Mouse (Mus musculus): Measurements from ENCODE around the gene Fcho2. TPM values are rescaled to one million over a fixed set of nuclear protein-coding genes. Genes with fewer than 3 reads are reported as not detected.

Fcho2 gene
- polyA plus RNA-seq, 1 experiment from 2014 or later = 31.2 TPM

DNA sequence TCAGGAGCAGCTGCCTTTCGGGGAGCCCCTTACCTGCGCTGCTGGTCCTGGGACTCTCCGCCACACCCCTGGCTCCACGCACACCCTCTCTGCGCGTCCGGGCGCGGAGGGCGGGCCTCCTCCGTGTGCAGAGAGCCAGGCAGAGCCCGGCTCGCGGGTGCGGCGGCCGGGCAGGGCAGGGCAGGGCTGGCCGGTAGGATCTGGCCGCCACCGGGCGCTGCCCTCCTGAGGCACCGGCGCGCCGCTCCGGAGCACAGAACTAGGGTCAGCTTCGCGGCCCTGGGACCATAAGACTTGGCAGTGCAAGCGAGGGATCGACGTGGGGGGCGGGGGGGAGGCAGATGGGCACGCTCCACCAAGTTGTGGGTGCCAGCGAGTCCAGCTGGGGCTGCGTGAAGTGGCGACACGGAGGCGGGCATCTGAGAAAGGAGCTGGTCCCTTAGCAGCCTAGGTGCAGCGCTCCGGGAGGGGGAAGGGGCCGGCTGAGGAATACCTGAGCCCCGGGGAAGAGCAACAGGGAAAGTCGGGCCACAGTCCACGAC, 120.4 kb downstream of the Fcho2 start, which contains the start of gene Tmem171:
TSS of gene Tmem171 (minus strand) at position 62 of the 542 bp plus-strand sequence.
- Histone ChIP-seq H3K9me3 (ENCODE audit: control insufficient read depth, low read length) (no peaks in the 10 kb centered on the region), H3K27ac (ENCODE audit: low read length) (peak within 1 kb of the TSS; percentile 88), H3K4me3 (ENCODE audit: low read length) (peak within 1 kb of the TSS; percentile 52), H3K9ac (ENCODE audit: low read depth, low read length) (peak within 1 kb of the TSS; percentile 80), H3K4me1 (ENCODE audit: control insufficient read depth, insufficient read depth, low read length) (peaks cover 10% of the 10 kb centered on the region), H3K27me3 (replicated peaks; ENCODE audit: control insufficient read depth, insufficient read depth, low read length) (no peaks in the 10 kb centered on the region; the same call in 1 of the 2 replicates), H3K36me3 (ENCODE audit: control insufficient read depth, insufficient read depth, low read length) (no peaks in the 10 kb centered on the region), H3K4me2 (ENCODE audit: low read depth, low read length) (peak within 1 kb of the TSS; percentile 65)
- ATAC-seq = peak; percentile 66
- WGBS = 9% methylated on average over 38 of the region's 44 CpGs

DNA sequence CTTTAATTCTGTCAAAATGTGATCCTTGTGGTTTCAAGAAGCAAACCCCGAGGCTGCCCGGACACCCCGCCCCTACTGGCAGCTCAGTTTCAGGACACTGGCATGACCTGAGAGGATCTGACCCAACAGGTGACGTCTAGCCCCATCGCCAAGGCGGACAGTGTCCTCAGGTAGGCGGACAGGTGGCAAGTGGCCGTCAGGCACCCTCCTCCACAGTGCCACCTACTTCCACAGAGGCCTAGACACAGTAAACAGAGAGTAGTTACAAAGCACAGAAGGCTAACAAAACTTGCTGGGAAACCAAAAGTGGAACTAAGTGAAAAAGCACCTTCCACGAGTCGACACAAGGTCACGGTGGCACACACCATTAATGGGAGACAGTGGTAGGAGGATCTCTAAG, 121.9 kb downstream of the Fcho2 start:
- Histone ChIP-seq H3K4me1 (ENCODE audit: control insufficient read depth, insufficient read depth, low read length) (peaks cover 16% of the 10 kb centered on the region), H3K9me3 (ENCODE audit: control insufficient read depth, low read length) (no peaks in the 10 kb centered on the region), H3K9ac (ENCODE audit: low read depth, low read length) (peak overlapping the region; percentile 47), H3K4me2 (ENCODE audit: low read depth, low read length) (peak overlapping the region; percentile 65), H3K4me3 (ENCODE audit: low read length) (peak overlapping the region; percentile 52), H3K36me3 (ENCODE audit: control insufficient read depth, insufficient read depth, low read length) (no peaks in the 10 kb centered on the region), H3K27ac (ENCODE audit: low read length) (peak overlapping the region; percentile 76), H3K27me3 (replicated peaks; ENCODE audit: control insufficient read depth, insufficient read depth, low read length) (no peaks in the 10 kb centered on the region; the same call in 1 of the 2 replicates)
- WGBS = 73% methylated on average over 11 of the region's 11 CpGs
- ATAC-seq = no peak

DNA sequence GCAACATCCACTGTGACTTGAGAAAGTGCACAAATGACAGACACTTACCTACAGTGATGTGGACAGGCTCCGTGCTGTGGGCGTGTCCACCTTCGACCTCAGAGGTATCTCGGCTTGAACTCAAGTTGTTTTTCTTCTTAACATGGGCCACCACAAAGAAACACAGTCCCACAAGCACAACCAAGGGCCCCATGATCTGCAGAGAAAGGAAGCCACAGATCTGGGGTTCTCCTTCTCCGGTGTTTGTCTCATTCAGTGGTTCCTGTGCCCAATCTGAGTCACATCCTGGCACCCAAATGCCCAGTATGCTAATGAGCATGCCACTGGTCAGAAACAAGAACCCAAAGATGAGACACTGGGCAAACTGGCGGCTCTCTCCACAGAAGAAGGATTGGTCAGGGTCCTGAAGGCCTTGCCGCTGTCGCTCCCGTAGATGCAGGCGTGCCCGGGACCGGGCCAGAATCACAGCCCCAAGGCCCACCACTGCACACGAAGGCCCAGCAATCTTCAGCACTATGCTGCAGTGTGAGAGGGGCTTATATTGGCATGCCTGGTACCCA, 123.2 kb downstream of the Fcho2 start:
- H3K27me3 ChIP-seq (replicated peaks; ENCODE audit: control insufficient read depth, insufficient read depth, low read length) = no peaks in the 10 kb centered on the region; the same call in 1 of the 2 replicates
- no peaks in the 10 kb centered on the region for H3K9me3 ChIP-seq (ENCODE audit: control insufficient read depth, low read length)
- no peak overlapping the region for H3K27ac ChIP-seq (ENCODE audit: low read length)
- 79% methylated on average over 13 of the region's 13 CpGs for WGBS
- no peaks in the 10 kb centered on the region for H3K36me3 ChIP-seq (ENCODE audit: control insufficient read depth, insufficient read depth, low read length)
- H3K4me3 ChIP-seq (ENCODE audit: low read length) = 0 out of 2 replicates have a peak overlapping the region, but pooled peaks have one; percentile 27
- no peak for ATAC-seq
- peaks cover 16% of the 10 kb centered on the region for H3K4me1 ChIP-seq (ENCODE audit: control insufficient read depth, insufficient read depth, low read length)
- peak overlapping the region; percentile 45; the same call in 1 of the 2 replicates for H3K9ac ChIP-seq (ENCODE audit: low read depth, low read length)
- peak overlapping the region; percentile 39 for H3K4me2 ChIP-seq (ENCODE audit: low read depth, low read length)

DNA sequence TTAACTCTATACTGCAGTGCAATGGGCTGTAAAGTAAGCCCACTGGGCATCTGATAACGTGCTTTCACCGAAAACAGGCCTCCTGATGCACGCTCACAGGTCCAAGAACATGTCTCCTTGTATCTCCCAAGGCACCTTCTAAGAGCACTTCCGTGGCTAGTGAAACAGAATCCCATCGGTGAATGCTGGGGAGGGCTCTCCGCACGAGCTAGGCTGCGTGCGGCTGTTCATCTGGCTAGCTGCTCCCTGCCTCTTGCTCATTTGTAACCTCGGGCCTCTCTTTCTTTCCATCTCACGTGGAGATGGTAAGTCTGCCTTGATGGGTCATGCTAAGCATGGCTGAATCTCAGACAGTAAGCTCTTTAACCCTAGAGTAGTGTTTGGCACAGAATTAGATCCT, 124.4 kb downstream of the Fcho2 start:
- Histone ChIP-seq H3K4me1 (ENCODE audit: control insufficient read depth, insufficient read depth, low read length) (peaks cover 16% of the 10 kb centered on the region), H3K9me3 (ENCODE audit: control insufficient read depth, low read length) (no peaks in the 10 kb centered on the region), H3K4me2 (ENCODE audit: low read depth, low read length) (peak overlapping the region; percentile 39), H3K9ac (ENCODE audit: low read depth, low read length) (0 out of 2 replicates have a peak overlapping the region, but pooled peaks have one; percentile 1), H3K27me3 (replicated peaks; ENCODE audit: control insufficient read depth, insufficient read depth, low read length) (no peaks in the 10 kb centered on the region; the same call in 1 of the 2 replicates), H3K4me3 (ENCODE audit: low read length) (peak overlapping the region; percentile 27), H3K27ac (ENCODE audit: low read length) (no peak overlapping the region), H3K36me3 (ENCODE audit: control insufficient read depth, insufficient read depth, low read length) (no peaks in the 10 kb centered on the region)
- 87% methylated on average over 11 of the region's 11 CpGs for WGBS
- no peak for ATAC-seq

DNA sequence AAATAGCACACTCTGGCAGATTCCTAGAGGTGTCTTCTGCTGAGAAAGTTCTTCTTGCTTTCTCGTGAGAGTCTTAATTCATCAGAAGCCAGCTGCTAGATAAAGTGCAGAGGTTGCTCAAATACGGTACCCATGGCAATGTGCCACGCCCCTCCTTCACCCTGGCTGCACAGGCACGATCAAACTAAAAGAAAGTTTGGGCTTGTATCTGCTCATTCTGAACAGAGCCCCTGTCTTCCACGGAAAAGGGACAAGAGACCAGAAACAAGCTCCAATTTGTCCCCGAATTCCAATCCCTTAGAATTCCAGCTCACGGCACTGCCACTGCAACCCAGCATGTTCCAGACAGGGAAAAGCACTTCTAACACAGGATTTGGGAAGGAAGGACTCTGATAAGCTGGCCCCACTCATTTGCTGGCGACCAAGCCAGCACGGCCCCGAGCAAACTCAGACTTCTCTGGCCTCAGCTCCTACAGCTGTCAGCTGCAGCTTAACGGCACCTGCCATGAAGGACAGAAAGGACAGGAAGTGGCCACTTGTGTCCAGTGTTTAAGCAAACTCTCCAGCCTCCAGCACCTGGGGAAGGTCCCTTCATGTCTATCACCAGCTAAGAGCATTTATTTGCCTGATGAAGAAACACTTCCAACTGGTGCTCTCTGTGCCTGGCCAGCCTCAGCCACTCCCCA, 125.5 kb downstream of the Fcho2 start:
- ATAC-seq = no peak
- Histone ChIP-seq H3K9ac (ENCODE audit: low read depth, low read length) (peak overlapping the region; percentile 5), H3K9me3 (ENCODE audit: control insufficient read depth, low read length) (no peaks in the 10 kb centered on the region), H3K4me1 (ENCODE audit: control insufficient read depth, insufficient read depth, low read length) (peaks cover 12% of the 10 kb centered on the region), H3K36me3 (ENCODE audit: control insufficient read depth, insufficient read depth, low read length) (no peaks in the 10 kb centered on the region), H3K27ac (ENCODE audit: low read length) (0 out of 2 replicates have a peak overlapping the region, but pooled peaks have one; percentile 3), H3K4me2 (ENCODE audit: low read depth, low read length) (peak overlapping the region; percentile 39), H3K27me3 (replicated peaks; ENCODE audit: control insufficient read depth, insufficient read depth, low read length) (no peaks in the 10 kb centered on the region), H3K4me3 (ENCODE audit: low read length) (peak overlapping the region; percentile 13)
- 39% methylated on average over 11 of the region's 11 CpGs for WGBS

DNA sequence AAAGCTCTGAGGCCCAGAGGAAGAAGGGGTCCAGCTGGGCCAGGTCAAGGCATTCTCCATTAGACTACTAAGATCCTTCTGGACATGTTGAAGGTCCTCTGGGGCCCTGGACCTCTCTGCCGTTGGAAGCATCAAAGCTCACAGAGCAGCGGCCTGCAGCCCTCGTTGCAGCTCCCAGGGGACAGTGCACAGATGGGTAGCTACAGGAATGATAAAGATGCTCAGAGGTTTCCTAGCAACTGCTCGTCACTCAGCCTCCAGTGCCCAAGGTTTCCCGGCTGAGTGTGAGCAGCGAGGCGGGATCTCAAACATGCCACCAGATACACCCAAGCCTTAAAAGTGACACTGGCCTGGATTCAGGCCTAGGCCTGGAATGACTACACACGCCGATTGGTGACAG, 127.3 kb downstream of the Fcho2 start:
- Histone ChIP-seq H3K9me3 (ENCODE audit: control insufficient read depth, low read length) (no peaks in the 10 kb centered on the region), H3K4me1 (ENCODE audit: control insufficient read depth, insufficient read depth, low read length) (peaks cover 18% of the 10 kb centered on the region), H3K36me3 (ENCODE audit: control insufficient read depth, insufficient read depth, low read length) (no peaks in the 10 kb centered on the region), H3K27me3 (replicated peaks; ENCODE audit: control insufficient read depth, insufficient read depth, low read length) (no peaks in the 10 kb centered on the region), H3K4me3 (ENCODE audit: low read length) (no peak overlapping the region), H3K4me2 (ENCODE audit: low read depth, low read length) (no peak overlapping the region), H3K27ac (ENCODE audit: low read length) (no peak overlapping the region), H3K9ac (ENCODE audit: low read depth, low read length) (no peak overlapping the region)
- no peak for ATAC-seq
- WGBS = 64% methylated on average over 9 of the region's 9 CpGs

DNA sequence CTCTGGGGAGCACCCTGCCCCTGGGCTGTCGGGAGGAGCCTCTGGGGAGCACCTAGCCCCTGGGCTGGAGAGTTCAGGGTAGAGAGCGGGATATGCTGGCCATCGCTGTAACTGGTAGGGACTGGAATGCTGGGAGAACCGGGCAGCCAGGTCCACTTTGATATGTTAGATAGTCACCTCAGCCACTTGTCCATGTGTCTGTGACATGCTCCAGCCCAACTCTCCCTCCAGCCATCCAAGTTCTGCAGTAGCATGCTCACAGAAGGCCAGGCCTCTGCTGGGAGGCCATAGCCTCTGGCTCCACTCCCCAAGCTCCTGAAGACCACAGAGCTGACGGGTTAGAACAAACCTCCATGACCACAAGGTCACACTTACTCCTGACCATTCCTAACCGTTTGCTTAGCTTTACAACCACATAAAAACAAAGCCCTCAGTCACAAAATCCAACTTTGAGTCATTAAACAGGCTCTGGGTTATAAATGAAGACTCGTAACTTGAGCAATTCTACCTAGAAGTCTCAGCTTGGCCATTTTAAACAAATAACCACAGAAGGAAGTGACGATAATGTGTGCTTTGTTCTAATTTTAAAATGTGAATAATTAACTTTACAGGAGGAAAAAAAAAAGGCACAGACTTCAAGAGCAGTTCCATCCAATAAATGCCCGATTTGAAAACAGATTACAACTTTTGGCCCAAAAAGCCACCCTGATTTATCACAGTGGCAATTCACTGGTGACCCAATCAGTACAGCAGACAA, 130.9 kb downstream of the Fcho2 start:
- peak; percentile 19; the same call in 1 of the 2 replicates for ATAC-seq
- Histone ChIP-seq H3K4me1 (ENCODE audit: control insufficient read depth, insufficient read depth, low read length) (peaks cover 26% of the 10 kb centered on the region), H3K9ac (ENCODE audit: low read depth, low read length) (no peak overlapping the region), H3K27me3 (replicated peaks; ENCODE audit: control insufficient read depth, insufficient read depth, low read length) (no peaks in the 10 kb centered on the region), H3K9me3 (ENCODE audit: control insufficient read depth, low read length) (no peaks in the 10 kb centered on the region), H3K27ac (ENCODE audit: low read length) (peak overlapping the region; percentile 85), H3K4me3 (ENCODE audit: low read length) (no peak overlapping the region), H3K36me3 (ENCODE audit: control insufficient read depth, insufficient read depth, low read length) (no peaks in the 10 kb centered on the region), H3K4me2 (ENCODE audit: low read depth, low read length) (no peak overlapping the region)
- 57% methylated on average over 9 of the region's 9 CpGs for WGBS

DNA sequence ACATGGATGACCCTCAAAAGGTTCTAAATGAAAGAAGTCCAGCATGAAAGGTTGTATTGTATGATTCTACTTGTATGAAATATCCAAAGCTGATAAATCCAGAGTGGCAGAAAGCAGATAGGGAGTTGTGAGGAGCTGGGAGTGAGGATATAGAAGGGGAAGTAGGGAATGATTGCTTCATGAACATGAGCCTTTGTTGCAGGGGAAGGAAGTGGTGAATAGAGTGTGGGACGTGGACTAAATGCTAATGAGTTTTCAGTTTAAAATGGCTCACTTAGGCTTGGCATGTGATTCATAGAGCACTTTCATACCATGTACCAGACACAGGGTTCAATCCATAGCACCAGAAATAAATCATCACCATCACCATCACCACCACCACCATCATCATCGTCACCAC, 131.8 kb downstream of the Fcho2 start:
- no peak for ATAC-seq
- no peaks in the 10 kb centered on the region for H3K36me3 ChIP-seq (ENCODE audit: control insufficient read depth, insufficient read depth, low read length)
- no peak overlapping the region for H3K4me2 ChIP-seq (ENCODE audit: low read depth, low read length)
- no peaks in the 10 kb centered on the region for H3K27me3 ChIP-seq (replicated peaks; ENCODE audit: control insufficient read depth, insufficient read depth, low read length)
- H3K4me1 ChIP-seq (ENCODE audit: control insufficient read depth, insufficient read depth, low read length) = peaks cover 25% of the 10 kb centered on the region
- H3K9me3 ChIP-seq (ENCODE audit: control insufficient read depth, low read length) = no peaks in the 10 kb centered on the region
- H3K27ac ChIP-seq (ENCODE audit: low read length) = no peak overlapping the region
- H3K9ac ChIP-seq (ENCODE audit: low read depth, low read length) = no peak overlapping the region
- 83% methylated on average over 2 of the region's 2 CpGs for WGBS
- H3K4me3 ChIP-seq (ENCODE audit: low read length) = no peak overlapping the region

Measured in intestine, embryonic 16.5 days (tissue).